ENCODE assay signal across 8 mouse cellular contexts in the genomic region with DNA sequence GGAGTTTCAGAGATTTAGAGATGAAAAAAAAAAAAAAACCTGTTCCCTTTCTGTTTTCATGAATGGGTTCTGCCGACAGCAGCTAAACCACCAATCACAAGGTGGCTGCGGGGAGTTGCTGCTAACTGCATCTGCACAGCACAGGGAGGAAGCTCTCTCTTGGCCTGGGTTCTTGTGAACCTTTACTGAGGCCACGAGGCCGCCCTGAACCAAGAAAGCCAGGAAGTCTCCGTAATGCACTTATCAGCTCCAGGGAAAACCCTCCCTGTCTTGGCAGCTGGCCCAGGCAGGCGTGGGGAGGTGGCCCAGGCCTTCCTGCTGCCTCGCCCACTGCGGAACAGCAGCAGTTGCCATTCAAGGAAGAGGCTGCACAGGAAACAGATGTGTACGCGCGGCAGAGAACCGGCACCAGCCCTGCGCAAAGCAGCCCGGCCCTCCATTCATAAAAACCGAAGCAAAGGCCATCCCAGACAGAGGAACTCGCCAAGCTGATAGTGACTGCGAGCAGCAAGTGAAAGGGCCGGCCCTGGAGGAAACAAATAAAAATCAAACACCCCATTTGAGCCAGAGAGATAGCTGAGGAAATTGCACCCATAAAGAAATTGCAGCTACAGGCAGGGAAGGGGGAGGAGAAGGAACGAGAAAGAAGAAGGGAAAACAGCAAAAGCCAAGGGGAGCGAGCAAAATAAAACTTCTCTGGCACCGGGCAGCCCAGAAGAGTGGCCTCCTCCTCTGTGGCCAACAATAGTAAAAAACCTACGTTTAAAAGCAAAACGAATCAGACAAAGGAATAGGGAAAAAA.
DNase-seq lines count a peak whose midpoint lies in the region; ATAC-seq lines count a peak whose summit lies in the region.

No protein-coding gene starts in this region.

- 0 out of 2 replicates have a peak overlapping the region, but pooled peaks have one; percentile 21 for H3K9ac ChIP-seq in intestine, embryonic 14.5 days (ENCODE audit: low read length)

- H3K36me3 ChIP-seq in intestine, embryonic 14.5 days (ENCODE audit: control insufficient read depth, insufficient read depth, low read length) = no peaks in the 10 kb centered on the region
- no peaks in the 10 kb centered on the region for H3K36me3 ChIP-seq in midbrain, embryonic 10.5 days

- peak overlapping the region; percentile 83 for H3K27ac ChIP-seq in intestine, embryonic 14.5 days (ENCODE audit: low read depth)
- peak overlapping the region; percentile 86 for H3K27ac ChIP-seq in midbrain, embryonic 10.5 days (replicated peaks)

- no peaks in the 10 kb centered on the region for H3K9me3 ChIP-seq in intestine, embryonic 14.5 days (ENCODE audit: control insufficient read depth, low read length)
- H3K9me3 ChIP-seq in midbrain, embryonic 10.5 days (replicated peaks) = no peaks in the 10 kb centered on the region

- no peak overlapping the region for H3K4me3 ChIP-seq in intestine, embryonic 14.5 days (ENCODE audit: low read depth, low read length)
- peak overlapping the region; percentile 12 for H3K4me3 ChIP-seq in midbrain, embryonic 10.5 days

- peak overlapping the region; percentile 45 for H3K4me2 ChIP-seq in intestine, embryonic 14.5 days (ENCODE audit: low read length)

- intact Hi-C loops in left cerebral cortex, postnatal 4 days (cut with DNase I) = no loop called here

- no peaks in the 10 kb centered on the region for H3K27me3 ChIP-seq in intestine, embryonic 14.5 days (replicated peaks; ENCODE audit: control insufficient read depth, insufficient read depth, low read length)
- H3K27me3 ChIP-seq in midbrain, embryonic 10.5 days (ENCODE audit: low read depth, poor library complexity, severe bottlenecking) = peaks cover 55% of the 10 kb centered on the region

- WGBS in intestine, embryonic 14.5 days = 2% methylated on average over 23 of the region's 23 CpGs
- WGBS in midbrain, embryonic 10.5 days = 12% methylated on average over 23 of the region's 23 CpGs

- ATAC-seq in intestine, embryonic 14.5 days (replicated peaks; ENCODE audit: low FRiP score, low TSS enrichment, low read depth) = peak; percentile 86

- peaks cover 39% of the 10 kb centered on the region for H3K4me1 ChIP-seq in intestine, embryonic 14.5 days (replicated peaks; ENCODE audit: control insufficient read depth, insufficient read depth, low read length)
- peaks cover 43% of the 10 kb centered on the region for H3K4me1 ChIP-seq in midbrain, embryonic 10.5 days

- peak; percentile 98 for DNase-seq in adipocyte (ENCODE audit: low spot score)
- DNase-seq in embryo, embryonic 11.5 days (ENCODE audit: low read depth, low spot score) = peak; percentile 64
- peak; percentile 94 for DNase-seq in gastrocnemius, postnatal 25 days
- DNase-seq in intestine, embryonic 14.5 days (ENCODE audit: low spot score) = peak; percentile 93
- peak; percentile 67 for DNase-seq in left cerebral cortex, postnatal 4 days
- DNase-seq in midbrain, embryonic 10.5 days (ENCODE audit: low spot score) = peak; percentile 76
- peak; percentile 65 for DNase-seq in right cerebral cortex, postnatal 4 days
- DNase-seq in yolk sac, embryonic 10.5 days (ENCODE audit: low spot score) = peak; percentile 94
